Mouse (Mus musculus) embryo, embryonic 9.5 days (tissue): ENCODE data around the gene H2-Q10.
"Not testable (repeated sequence)": the region's sequence is repeated elsewhere in the genome, so short reads cannot be mapped to it uniquely, and the experiment has no call there.

Source experiments
- DNase-seq: peaks from one replicate; pipeline ENCODE4 v3.0.0-alpha.2; 2017; ENCODE audit errors: extremely low spot score

H2-Q10 gene

GRCm38 (mm10) chr17:35458247-35458646, 11.6 kb upstream of the H2-Q10 start:
- not testable (repeated sequence) for DNase-seq

- DNase-seq: not testable (repeated sequence)
Observed at GRCm38 (mm10) chr17:35460513-35461341, 9.2 kb upstream of the H2-Q10 start.

- peak; percentile 60 for DNase-seq
Observed at GRCm38 (mm10) chr17:35465651-35466050, 4.2 kb upstream of the H2-Q10 start.

GRCm38 (mm10) chr17:35468936-35469335, 953 bp upstream of the H2-Q10 start:
- not testable (repeated sequence) for DNase-seq

GRCm38 (mm10) chr17:35484066-35484465, 14.2 kb downstream of the H2-Q10 start:
- peak; percentile 51 for DNase-seq

- no peak for DNase-seq
Observed at GRCm38 (mm10) chr17:35485702-35486101, 15.8 kb downstream of the H2-Q10 start.

GRCm38 (mm10) chr17:35486726-35487125, 16.8 kb downstream of the H2-Q10 start:
- no peak for DNase-seq

GRCm38 (mm10) chr17:35488041-35488440, 18.2 kb downstream of the H2-Q10 start:
- DNase-seq: no peak

- no peak for DNase-seq
Observed at GRCm38 (mm10) chr17:35490320-35490719, 20.4 kb downstream of the H2-Q10 start.

GRCm38 (mm10) chr17:35497124-35497523, 27.2 kb downstream of the H2-Q10 start:
- no peak for DNase-seq

GRCm38 (mm10) chr17:35502226-35502625, 32.3 kb downstream of the H2-Q10 start:
- no peak for DNase-seq

GRCm38 (mm10) chr17:35502762-35503161, 32.9 kb downstream of the H2-Q10 start:
- DNase-seq: no peak

GRCm38 (mm10) chr17:35503849-35504248, 34.0 kb downstream of the H2-Q10 start:
- no peak for DNase-seq

GRCm38 (mm10) chr17:35504628-35505481, 35.0 kb downstream of the H2-Q10 start:
- no peak for DNase-seq

GRCm38 (mm10) chr17:35505776-35506175, 35.9 kb downstream of the H2-Q10 start, which contains the start of gene Pou5f1:
TSS of gene Pou5f1 (plus strand) at chr17:35506018.
- no peak for DNase-seq

- no peak for DNase-seq
Observed at GRCm38 (mm10) chr17:35506881-35507280, 37.0 kb downstream of the H2-Q10 start.

GRCm38 (mm10) chr17:35507556-35508260, 37.8 kb downstream of the H2-Q10 start:
- DNase-seq: no peak

GRCm38 (mm10) chr17:35508279-35508678, 38.4 kb downstream of the H2-Q10 start:
- DNase-seq: not testable (repeated sequence)

GRCm38 (mm10) chr17:35509284-35509683, 39.4 kb downstream of the H2-Q10 start:
- no peak for DNase-seq

GRCm38 (mm10) chr17:35512916-35513626, 43.2 kb downstream of the H2-Q10 start:
- DNase-seq: no peak

GRCm38 (mm10) chr17:35513886-35514285, 44.0 kb downstream of the H2-Q10 start:
- peak; percentile 72 for DNase-seq
